Mouse (Mus musculus): ENCODE measurements at regions not wholly inside any gene's neighbourhood (a gene's known extent, or its start where the extent isn't known, plus 50 kb on each side); places are given as distances from the start of the nearest gene placed in this dataset.

- no peak for DNase-seq
Observed at GRCm38 (mm10) chr9:60931290-60931689, 136.9 kb downstream of the Uaca start.

- no peak for DNase-seq
Observed at GRCm38 (mm10) chr9:60936937-60937336, 142.6 kb downstream of the Uaca start.

- peak; percentile 84 for DNase-seq
Observed at GRCm38 (mm10) chr9:60939858-60940804, 145.8 kb downstream of the Uaca start.

- DNase-seq: no peak
Observed at GRCm38 (mm10) chr9:60947363-60947762, 153.0 kb downstream of the Uaca start.

- no peak for DNase-seq
Observed at GRCm38 (mm10) chr9:60948531-60949070, 154.3 kb downstream of the Uaca start.

- DNase-seq: no peak
Observed at GRCm38 (mm10) chr9:60950161-60950560, 155.8 kb downstream of the Uaca start.

GRCm38 (mm10) chr9:60951071-60951561, 156.8 kb downstream of the Uaca start:
- DNase-seq: peak; percentile 32

- no peak for DNase-seq
Observed at GRCm38 (mm10) chr9:60957438-60957837, 163.1 kb downstream of the Uaca start.

GRCm38 (mm10) chr9:60959537-60959936, 165.2 kb downstream of the Uaca start:
- DNase-seq: no peak

- DNase-seq: no peak
Observed at GRCm38 (mm10) chr9:60962086-60962485, 167.7 kb downstream of the Uaca start.

- DNase-seq: no peak
Observed at GRCm38 (mm10) chr9:60965641-60966040, 171.3 kb downstream of the Uaca start.

- DNase-seq: no peak
Observed at GRCm38 (mm10) chr9:60968281-60969031, 174.1 kb downstream of the Uaca start.

GRCm38 (mm10) chr9:60972201-60972910, 178.0 kb downstream of the Uaca start:
- DNase-seq: no peak

- no peak for DNase-seq
Observed at GRCm38 (mm10) chr9:60974546-60974945, 180.2 kb downstream of the Uaca start.

- no peak for DNase-seq
Observed at GRCm38 (mm10) chr9:60982383-60983085, 188.2 kb downstream of the Uaca start.

- no peak for DNase-seq
Observed at GRCm38 (mm10) chr9:60983246-60983645, 188.9 kb downstream of the Uaca start.

GRCm38 (mm10) chr9:60988113-60988512, 193.8 kb downstream of the Uaca start:
- no peak for DNase-seq

- DNase-seq: no peak
Observed at GRCm38 (mm10) chr9:60989670-60990391, 195.5 kb downstream of the Uaca start.

- DNase-seq: peak; percentile 48
Observed at GRCm38 (mm10) chr9:60991509-60991908, 197.2 kb downstream of the Uaca start.

- no peak for DNase-seq
Observed at GRCm38 (mm10) chr9:60993661-60994060, 199.3 kb downstream of the Uaca start.

GRCm38 (mm10) chr9:60995096-60995495, 200.8 kb downstream of the Uaca start:
- DNase-seq: no peak

Measured in liver (tissue).